Mouse (Mus musculus): ENCODE measurements at regions not wholly inside any gene's neighbourhood (a gene's known extent, or its start where the extent isn't known, plus 50 kb on each side); places are given as distances from the start of the nearest gene placed in this dataset.

GRCm38 (mm10) chr1:184663300-184664097 is 68.9 kb downstream of the Hlx start:
- TF ChIP-seq CTCF (IDR thresholded peaks at IDR 0.05; ENCODE audit: low read depth) (no peak), EP300 (optimal IDR thresholded peaks at IDR 0.05) (no peak)
